Mouse (Mus musculus): ENCODE data around the gene Zfp239.
"Not testable (repeated sequence)": the region's sequence is repeated elsewhere in the genome, so short reads cannot be mapped to it uniquely, and the experiment has no call there.

The Zfp239 gene

DNA sequence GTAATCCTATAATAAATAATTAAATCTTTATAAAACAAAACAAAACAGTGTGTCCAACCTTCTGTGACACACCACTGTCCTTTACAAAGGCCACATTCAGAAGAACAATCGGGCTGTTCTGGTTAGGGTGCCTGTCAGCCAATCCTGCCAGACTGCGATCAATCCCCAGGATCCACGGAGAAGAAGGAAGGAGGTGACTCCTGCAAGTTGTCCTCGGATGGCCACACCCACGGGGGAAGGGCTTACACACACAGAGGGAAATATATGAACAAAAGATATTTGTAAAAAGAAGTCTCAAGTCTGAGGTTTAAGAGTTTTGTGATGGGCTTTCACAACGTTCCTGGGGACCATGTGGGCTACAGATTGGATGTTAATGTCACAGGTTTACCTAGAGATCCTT, at the start of gene Zfp239:
Zfp239 (plus strand) TSS at position 253 of the 400 bp plus-strand sequence.
- DNase-seq (ENCODE audit: low read depth, low spot score), result peak; percentile 45

DNA sequence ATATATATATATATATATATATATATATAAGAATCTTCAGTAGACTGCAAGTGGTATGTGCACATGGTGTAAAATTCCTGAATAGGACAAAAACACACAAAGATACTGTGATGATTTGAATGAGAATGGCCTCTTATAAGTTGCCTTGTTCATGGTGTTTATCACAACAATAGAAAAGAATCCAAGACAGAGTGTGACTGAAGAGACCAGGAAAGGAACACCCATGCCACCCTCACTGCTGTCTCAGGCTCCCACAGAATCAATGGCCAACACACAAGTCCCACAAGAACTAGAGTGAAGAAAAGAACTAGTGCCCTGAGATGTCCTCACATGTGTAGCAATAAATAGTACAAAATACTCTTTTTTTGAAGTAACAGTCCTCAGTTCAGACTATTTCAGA, 47.2 kb upstream of the Zfp239 start:
- no peak for DNase-seq (ENCODE audit: low read depth, low spot score)

DNA sequence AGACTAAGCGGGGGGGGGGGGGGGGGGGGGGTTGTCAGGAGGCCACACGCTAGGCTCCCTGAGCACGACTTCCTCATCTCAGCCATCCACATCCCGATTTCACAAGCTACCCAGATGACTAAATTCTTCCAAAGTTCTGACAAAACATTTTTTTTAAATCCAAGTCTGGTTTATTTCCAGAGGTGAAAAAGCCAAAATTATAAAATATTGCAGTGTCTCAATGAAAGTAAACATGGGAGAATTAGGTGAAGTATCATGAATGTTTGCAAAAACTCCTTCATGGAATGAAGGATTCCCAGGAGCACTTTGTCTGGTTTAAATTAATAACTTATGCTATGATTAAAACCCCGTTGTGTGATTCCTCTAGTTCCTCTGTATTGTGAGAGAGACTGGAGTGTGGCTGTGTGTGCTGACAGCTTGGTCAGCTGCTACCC, 44.8 kb upstream of the Zfp239 start:
- DNase-seq (ENCODE audit: low read depth, low spot score), result no peak

DNA sequence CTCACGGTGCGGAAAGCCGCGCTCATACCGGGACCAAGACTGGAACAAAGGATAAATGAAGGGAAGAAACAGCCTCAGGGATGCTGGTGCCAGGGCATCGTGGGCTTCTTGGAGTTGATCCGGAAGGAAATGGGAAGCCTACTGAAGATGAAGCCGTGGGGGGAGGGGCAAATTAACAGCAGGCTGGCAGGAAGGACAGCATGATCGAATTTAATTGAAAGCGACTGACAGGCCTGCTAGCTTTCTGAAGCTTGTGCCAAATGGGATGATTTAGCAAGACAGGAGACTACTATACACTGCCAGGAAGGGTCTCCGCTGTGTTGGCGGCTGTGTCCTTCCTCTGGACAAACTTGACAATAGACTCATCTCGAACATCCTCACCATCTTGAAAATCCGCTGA, 41.6 kb upstream of the Zfp239 start:
- no peak for DNase-seq (ENCODE audit: low read depth, low spot score)

- DNase-seq (ENCODE audit: low read depth, low spot score), result peak; percentile 70
These were observed 36.5 kb upstream of the Zfp239 start for GRCm38 (mm10) chr6:117825369-117825768.

- DNase-seq (ENCODE audit: low read depth, low spot score), result peak; percentile 60
These were observed 33.6 kb upstream of the Zfp239 start for GRCm38 (mm10) chr6:117828273-117828672.

GRCm38 (mm10) chr6:117840686-117841510, 21.0 kb upstream of the Zfp239 start, which contains the start of gene Zfp637:
Gene Zfp637 (plus strand): TSS chr6:117841180.
- peak; percentile 97 for DNase-seq (ENCODE audit: low read depth, low spot score)

DNA sequence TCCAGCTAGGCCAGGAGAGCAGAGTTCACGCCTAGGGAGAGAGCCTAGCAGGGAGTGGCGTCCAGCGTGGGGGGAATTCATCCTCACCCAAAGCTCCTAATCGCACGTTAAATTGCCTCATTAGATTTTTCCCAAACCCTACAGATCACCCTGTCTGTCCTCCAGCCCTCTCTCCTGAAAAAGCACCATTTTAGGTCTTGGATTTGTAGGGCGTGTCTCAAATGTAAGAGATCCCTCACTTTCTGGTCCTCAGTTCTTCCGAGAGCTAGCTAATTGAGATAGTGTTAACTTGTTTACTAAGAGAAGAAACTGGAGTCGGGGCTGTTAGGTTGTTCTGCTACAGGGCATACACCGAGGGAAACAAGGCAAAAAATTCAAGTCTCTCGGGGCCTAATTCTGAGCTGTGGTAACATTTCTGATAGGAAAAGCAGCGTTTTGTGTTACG, 20.4 kb upstream of the Zfp239 start:
- DNase-seq (ENCODE audit: low read depth, low spot score), result peak; percentile 29

- DNase-seq (ENCODE audit: low read depth, low spot score), result no peak
These were observed 17.3 kb upstream of the Zfp239 start for GRCm38 (mm10) chr6:117844597-117844996.

DNA sequence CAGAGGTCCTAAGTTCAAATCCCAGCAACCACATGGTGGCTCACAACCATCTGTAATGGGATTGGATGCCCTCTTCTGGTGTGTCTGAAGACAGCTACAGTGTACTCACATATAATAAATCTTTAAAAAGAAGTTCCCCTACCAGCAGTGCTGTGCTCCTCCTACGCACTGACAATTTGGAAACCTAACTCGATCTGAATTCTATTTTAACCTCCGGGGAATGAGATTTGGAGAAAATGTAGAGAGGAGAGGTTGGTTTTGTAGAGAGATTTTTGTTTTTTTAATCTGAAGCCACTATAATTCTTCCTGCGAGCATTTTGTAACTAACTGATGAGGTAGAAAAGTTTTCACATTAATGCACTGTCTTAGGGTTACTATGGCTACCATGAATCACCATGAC, 15.2 kb upstream of the Zfp239 start:
- peak; percentile 82 for DNase-seq (ENCODE audit: low read depth, low spot score)

DNA sequence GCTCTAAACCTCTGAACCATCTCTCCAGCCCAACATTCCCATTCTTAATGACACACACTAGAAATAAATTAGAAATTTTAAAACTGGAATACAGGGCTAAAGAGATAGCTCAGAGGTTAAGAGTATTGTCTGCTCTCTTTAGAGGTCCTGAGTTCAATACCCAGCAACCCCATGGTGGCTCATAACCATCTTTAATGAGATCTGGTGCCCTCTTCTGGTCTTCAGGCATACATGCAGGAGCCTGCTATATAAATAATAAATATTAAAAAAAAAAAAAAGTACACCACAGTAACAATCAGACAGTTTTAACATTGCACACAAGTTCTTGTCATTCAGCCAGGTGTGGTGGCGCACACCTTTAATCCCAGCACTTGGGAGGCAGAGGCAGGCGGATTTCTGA, 14.1 kb upstream of the Zfp239 start:
- no peak for DNase-seq (ENCODE audit: low read depth, low spot score)

DNA sequence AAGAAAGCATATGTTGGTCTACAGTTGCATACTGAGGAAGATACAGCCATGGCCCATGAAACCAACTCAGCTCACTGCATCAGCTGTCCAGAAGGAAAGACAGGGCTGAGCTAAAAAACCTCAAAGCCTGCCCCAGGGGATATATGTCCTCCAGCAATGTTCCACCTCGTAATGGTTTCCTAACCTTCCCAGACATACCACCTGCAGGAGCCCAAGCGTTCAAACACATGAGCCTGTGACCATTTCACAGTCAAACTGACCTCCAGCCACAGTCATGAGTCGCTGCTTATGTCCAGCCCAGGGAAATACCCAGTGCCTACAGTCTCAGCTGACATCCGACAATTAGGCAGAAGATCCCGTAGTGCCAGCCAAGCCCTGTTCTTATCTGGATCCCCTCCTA, 13.3 kb upstream of the Zfp239 start:
- DNase-seq (ENCODE audit: low read depth, low spot score), result no peak

DNA sequence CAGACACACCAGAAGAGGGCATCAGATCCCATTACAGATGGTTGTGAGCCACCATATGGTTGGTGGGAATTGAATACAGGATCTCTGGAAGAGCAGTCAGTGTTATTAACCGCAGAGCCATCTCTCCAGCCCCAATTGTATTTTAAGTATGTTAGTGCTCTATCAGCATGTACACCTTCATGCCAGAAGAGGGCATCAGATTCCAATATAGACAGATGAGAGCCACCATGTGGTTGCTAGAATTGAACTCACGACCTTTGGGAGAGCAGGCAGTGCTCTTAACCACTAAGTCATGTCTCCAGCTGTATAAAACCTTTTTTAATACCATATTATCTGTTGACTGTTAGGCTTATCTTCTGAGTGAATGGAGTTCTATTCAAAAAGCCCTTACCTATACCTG, 10.2 kb upstream of the Zfp239 start:
- DNase-seq (ENCODE audit: low read depth, low spot score), result no peak

GRCm38 (mm10) chr6:117857990-117858389, 3.9 kb upstream of the Zfp239 start:
- no peak for DNase-seq (ENCODE audit: low read depth, low spot score)

DNA sequence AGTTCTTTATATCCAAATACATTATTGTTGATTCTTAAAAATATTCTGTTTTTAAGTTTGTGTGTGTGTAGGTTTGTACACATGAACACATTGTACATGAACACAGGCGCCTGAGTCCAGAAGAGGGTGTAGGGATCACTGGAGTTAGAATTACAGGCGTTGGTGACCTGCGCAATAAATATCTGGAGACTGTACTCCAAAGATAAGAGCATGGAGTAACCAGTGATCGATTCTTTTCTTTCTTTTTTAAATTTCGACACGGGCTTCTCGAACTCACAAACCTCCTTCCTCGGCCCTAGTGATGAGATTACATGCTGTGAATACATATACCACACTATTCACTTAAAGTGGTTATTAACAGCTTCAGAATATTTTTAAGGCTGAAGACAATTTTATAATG, 565 bp downstream of the Zfp239 start:
- no peak for DNase-seq (ENCODE audit: low read depth, low spot score)

- peak; percentile 94 for DNase-seq (ENCODE audit: low read depth, low spot score)
These were observed 1.2 kb downstream of the Zfp239 start for GRCm38 (mm10) chr6:117862899-117863620.

DNA sequence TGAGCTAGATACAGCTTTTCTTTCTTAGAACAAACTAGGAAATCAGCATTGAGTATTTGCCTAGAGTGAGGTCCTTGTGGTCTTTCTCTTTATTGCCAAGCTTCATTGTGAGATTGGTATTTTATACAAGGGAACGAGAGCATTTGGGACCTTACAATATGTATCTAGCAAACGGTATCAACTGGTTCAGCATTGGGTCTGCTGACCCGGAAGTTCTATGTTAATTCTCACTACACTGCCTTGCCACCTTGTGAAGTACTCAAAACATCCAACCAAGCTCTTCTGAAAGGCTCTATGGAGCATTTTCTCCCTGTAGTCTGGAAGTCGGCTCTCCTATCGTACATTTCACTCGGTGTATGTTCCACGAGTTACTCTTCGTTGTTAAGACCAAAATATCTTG, 1.9 kb downstream of the Zfp239 start:
- no peak for DNase-seq (ENCODE audit: low read depth, low spot score)

GRCm38 (mm10) chr6:117868187-117868586, 6.3 kb downstream of the Zfp239 start:
- DNase-seq (ENCODE audit: low read depth, low spot score), result no peak

- DNase-seq (ENCODE audit: low read depth, low spot score), result no peak
These were observed 9.1 kb downstream of the Zfp239 start for GRCm38 (mm10) chr6:117871034-117871433.

DNA sequence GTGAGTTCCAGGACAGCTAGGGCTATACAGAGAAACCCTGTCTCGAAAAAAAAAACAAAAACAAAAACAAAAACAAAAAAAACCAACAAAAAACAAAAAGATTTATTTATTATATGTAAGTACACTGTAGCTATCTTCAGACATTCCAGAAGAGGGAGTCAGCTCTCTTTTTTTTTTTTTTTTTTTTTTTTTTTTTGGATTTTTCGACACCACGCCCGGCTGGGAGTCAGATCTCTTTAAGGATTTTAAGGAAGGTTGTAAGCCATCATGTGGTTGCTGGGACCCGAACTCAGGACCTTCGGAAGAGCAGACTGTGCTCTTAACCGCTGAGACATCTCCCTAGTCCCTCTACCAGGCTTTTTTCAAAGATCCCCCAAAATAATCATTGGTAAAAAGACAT, 11.6 kb downstream of the Zfp239 start:
- DNase-seq (ENCODE audit: low read depth, low spot score), result not testable (repeated sequence)

GRCm38 (mm10) chr6:117874621-117875281, 12.9 kb downstream of the Zfp239 start:
- no peak for DNase-seq (ENCODE audit: low read depth, low spot score)

- DNase-seq (ENCODE audit: low read depth, low spot score), result peak; percentile 98
These were observed 17.0 kb downstream of the Zfp239 start for GRCm38 (mm10) chr6:117878700-117879407.

Data from brain, adult 2 months (tissue).